Mouse (Mus musculus) forebrain, embryonic 10.5 days (tissue): ENCODE measurements around the gene Phgr1. TPM values are rescaled to one million over a fixed set of nuclear protein-coding genes. Genes with fewer than 3 reads are reported as not detected.

ENCODE experiments used
- DNase-seq: peaks from one replicate; pipeline ENCODE4 v3.0.0-alpha.2; 2017; ENCODE audit warnings: low spot score; ENCODE audit errors: extremely low spot score
- H3K27ac ChIP-seq: fragments of 300-500 bp; sonication (generic); 2 replicates; pipeline ENCODE4 v1.5.1; 2016; ENCODE audit warnings: mild to moderate bottlenecking
- H3K27me3 ChIP-seq: fragments of 300-500 bp; sonication (generic); 2 replicates; pipeline ENCODE4 v1.6.1; 2016; ENCODE audit warnings: mild to moderate bottlenecking; ENCODE audit not compliant: poor library complexity, severe bottlenecking
- H3K36me3 ChIP-seq: fragments of 300-500 bp; sonication (generic); replicated peaks from 2 replicates; pipeline ENCODE4 v1.6.1; 2016; ENCODE audit warnings: mild to moderate bottlenecking, moderate library complexity
- H3K4me1 ChIP-seq: fragments of 300-500 bp; sonication (generic); 2 replicates; pipeline ENCODE4 v1.6.1; 2016
- H3K4me3 ChIP-seq: fragments of 300-500 bp; sonication (generic); 2 replicates; pipeline ENCODE4 v1.5.1; 2016; ENCODE audit warnings: mild to moderate bottlenecking, moderate library complexity
- H3K9me3 ChIP-seq: fragments of 300-500 bp; sonication (generic); 2 replicates; pipeline ENCODE4 v1.6.1; 2016; ENCODE audit warnings: mild to moderate bottlenecking, moderate library complexity
- WGBS: fragments of 180-500 bp; shearing (Covaris S2); methylation state at CpG from one replicate; pipeline ENCODE4 v1.1.7; 2016; 5-methylcytosine and 5-hydroxymethylcytosine counted together
- polyA plus RNA-seq: library from polyadenylated mRNA; unstranded; fragments of >200 nt; fragmentation: Nextera tagmentation; extraction: Ambion mirVana; gene quantifications from 2 replicates; pipeline ENCODE4 v1.2.1, GENCODE M21; 2016

Phgr1 gene
- polyA plus RNA-seq, 1 experiment from 2014 or later, result not detected

DNA sequence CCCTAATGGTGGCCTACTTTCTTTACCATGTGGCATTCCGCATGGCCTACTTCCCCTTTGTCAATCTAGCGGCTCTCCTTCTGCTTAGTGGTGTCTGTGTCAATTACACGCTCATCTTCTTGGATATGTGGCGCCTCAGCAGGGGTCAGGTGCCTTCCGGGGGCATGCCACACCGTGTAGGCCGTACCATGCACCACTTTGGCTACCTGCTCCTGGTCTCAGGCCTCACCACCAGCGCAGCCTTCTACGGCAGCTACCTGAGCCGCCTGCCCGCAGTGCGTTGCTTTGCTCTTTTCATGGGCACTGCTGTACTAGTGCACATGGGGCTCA is 17.6 kb downstream of the Phgr1 start:
- Histone ChIP-seq H3K36me3 (no peaks in the 10 kb centered on the region), H3K27ac (peak overlapping the region; percentile 60; the same call in 1 of the 2 replicates), H3K4me3 (peak overlapping the region; percentile 34), H3K27me3 (peaks cover 38% of the 10 kb centered on the region), H3K9me3 (no peaks in the 10 kb centered on the region), H3K4me1 (peaks cover 10% of the 10 kb centered on the region)
- no peak for DNase-seq
- 59% methylated on average over 12 of the region's 12 CpGs for WGBS

DNA sequence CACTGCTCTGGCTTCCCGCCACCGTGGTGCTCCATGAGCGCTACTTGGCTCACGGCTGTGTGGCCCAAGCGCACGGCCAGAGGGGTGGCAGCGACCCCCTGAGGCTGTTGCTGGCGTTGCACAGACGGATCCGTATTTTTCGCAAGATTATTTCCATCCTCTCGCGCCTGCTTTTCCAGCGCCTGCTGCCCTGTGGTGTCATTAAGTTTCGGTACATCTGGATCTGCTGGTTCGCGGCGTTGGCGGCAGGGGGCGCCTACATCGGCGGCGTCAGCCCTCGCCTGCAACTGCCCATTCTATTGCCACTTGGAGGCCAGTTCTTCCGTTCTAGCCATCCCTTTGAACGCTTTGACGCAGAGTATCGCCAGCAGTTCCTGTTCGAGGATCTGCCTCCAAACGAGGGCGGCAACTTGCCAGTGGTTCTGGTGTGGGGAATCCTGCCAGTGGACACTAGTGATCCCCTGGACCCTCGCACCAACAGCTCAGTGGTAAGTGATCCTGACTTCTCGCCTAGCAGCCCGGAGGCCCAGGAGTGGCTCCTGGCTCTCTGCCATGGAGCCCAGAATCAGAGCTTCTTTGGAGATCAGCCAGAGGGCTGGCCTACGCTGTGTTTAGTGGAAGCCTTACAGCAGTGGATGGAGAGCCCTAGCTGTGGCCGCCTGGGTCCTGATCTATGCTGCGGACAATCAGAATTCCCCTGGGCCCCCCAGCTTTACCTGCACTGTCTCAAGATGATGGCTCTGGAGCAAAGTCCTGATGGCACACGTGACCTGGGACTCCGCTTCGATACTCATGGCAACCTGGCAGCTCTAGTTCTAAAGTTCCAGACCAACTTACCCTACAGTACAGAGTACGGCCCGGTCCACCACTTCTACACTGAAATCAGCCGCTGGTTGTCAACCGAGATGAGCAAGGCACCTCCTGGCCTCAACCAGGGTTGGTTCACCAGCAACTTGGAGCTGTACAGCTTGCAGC is 18.3 kb downstream of the Phgr1 start:
- Histone ChIP-seq H3K27me3 (peaks cover 38% of the 10 kb centered on the region), H3K27ac (peak overlapping the region; percentile 60; the same call in 1 of the 2 replicates), H3K9me3 (no peaks in the 10 kb centered on the region), H3K36me3 (no peaks in the 10 kb centered on the region), H3K4me3 (peak overlapping the region; percentile 34), H3K4me1 (peaks cover 10% of the 10 kb centered on the region)
- WGBS, result 29% methylated on average over 44 of the region's 44 CpGs
- peak; percentile 69 for DNase-seq

DNA sequence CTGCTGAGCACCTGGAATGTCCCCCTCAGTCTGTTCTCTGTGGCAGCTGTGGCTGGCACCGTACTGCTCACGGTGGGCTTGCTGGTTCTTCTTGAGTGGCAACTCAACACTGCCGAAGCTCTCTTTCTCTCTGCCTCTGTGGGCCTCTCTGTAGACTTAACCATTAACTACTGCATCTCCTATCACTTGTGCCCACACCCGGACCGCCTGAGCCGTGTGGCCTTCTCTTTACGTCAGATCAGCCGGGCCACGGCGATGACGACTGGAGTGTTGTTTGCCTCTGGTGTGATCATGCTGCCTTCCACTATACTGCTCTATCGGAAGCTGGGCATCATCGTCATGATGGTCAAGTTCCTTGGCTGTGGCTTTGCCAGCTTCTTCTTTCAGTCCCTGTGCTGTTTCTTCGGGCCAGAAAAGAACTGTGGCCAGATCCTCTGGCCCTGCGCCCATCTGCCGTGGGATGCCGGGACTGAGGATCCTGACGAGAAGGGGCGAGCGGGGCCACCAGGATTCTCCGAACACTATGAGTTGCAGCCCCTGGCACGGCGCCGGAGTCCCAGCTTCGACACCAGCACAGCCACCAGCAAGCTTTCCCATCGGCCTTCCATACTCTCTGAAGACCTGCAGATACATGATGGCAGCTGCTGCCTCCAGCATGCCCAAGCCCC is 19.2 kb downstream of the Phgr1 start:
- H3K4me3 ChIP-seq, result no peak overlapping the region
- H3K27me3 ChIP-seq, result peaks cover 36% of the 10 kb centered on the region
- DNase-seq, result no peak
- no peak overlapping the region for H3K27ac ChIP-seq
- 96% methylated on average over 26 of the region's 26 CpGs for WGBS
- no peaks in the 10 kb centered on the region for H3K9me3 ChIP-seq
- H3K36me3 ChIP-seq, result no peaks in the 10 kb centered on the region
- H3K4me1 ChIP-seq, result peaks cover 10% of the 10 kb centered on the region

DNA sequence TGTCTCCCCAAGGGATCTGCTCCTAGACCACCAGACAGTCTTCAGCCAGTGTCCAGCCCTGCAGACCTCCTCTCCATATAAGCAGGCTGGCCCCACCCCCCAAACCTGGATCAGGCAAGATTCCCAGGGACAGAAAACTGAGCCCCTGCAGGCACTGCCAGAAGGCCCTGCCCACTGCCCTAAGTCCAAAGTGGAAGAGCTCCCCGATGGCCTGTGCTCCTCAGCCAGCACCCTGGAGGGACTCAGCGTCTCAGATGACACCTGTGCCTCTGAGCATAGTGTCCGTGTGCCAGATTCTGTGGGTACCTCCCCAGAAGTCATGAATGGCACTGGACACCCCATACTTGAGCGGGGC is 19.7 kb downstream of the Phgr1 start:
- Histone ChIP-seq H3K4me3 (no peak overlapping the region), H3K27me3 (peaks cover 34% of the 10 kb centered on the region), H3K27ac (no peak overlapping the region), H3K9me3 (no peaks in the 10 kb centered on the region), H3K4me1 (peaks cover 10% of the 10 kb centered on the region), H3K36me3 (no peaks in the 10 kb centered on the region)
- no peak for DNase-seq
- WGBS, result 81% methylated on average over 4 of the region's 4 CpGs

DNA sequence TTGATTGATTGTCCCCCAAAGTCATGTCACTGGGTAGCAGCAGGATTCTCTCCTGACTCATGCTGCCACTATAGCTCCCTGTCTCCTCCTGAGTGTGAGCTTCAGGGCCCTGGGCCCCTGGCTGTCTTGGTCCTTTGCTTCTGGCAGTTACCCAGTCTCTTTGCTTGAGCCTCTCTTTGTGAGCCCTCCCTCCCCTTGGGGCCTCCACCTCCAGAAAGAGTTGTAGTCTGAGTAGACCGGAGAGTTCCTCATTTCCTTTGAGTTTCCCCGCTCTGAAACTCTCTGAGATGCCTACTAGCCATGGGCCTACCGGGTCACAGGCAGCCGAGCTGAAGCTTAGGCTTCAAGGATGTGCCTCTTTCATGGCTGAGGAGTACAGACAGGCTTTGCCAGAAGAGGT is 21.1 kb downstream of the Phgr1 start:
- DNase-seq, result no peak
- Histone ChIP-seq H3K36me3 (no peaks in the 10 kb centered on the region), H3K9me3 (no peaks in the 10 kb centered on the region; the same call in 1 of the 2 replicates), H3K4me3 (no peak overlapping the region), H3K4me1 (peaks cover 10% of the 10 kb centered on the region), H3K27ac (no peak overlapping the region), H3K27me3 (peaks cover 34% of the 10 kb centered on the region)
- WGBS, result 91% methylated on average over 4 of the region's 4 CpGs

DNA sequence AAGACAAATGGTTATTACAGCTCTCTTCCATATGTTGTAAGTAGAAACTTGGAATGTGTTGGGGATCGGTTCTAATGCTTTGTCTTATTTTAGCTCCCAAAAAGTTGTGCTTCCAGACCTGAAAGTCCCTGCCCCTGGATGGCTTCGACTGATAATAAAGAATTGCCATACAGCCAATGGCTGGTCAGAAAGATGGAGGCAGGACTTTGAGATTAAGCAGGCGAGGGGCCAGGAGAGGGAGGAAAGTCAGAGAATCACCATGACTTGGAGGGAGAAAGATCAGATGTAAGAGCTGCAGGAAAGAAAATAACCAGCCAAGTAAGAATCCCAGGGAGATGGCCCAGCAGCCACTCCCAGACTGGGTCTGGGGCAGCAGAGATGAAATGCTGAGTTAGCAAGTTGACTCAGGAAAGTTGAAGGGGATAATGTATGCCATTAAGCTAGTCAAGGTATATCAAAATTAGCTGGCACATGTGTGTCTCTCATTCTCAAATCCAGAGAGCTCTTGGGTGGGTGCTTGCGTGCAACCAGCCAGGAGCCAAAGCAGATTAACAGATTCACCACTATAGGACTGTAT is 30.1 kb downstream of the Phgr1 start:
- Histone ChIP-seq H3K27me3 (peaks cover 3% of the 10 kb centered on the region; the same call in 1 of the 2 replicates), H3K36me3 (no peaks in the 10 kb centered on the region), H3K4me3 (no peak overlapping the region), H3K4me1 (no peaks in the 10 kb centered on the region), H3K9me3 (no peaks in the 10 kb centered on the region; the same call in 1 of the 2 replicates), H3K27ac (no peak overlapping the region)
- no peak for DNase-seq
- 77% methylated on average over 4 of the region's 4 CpGs for WGBS

DNA sequence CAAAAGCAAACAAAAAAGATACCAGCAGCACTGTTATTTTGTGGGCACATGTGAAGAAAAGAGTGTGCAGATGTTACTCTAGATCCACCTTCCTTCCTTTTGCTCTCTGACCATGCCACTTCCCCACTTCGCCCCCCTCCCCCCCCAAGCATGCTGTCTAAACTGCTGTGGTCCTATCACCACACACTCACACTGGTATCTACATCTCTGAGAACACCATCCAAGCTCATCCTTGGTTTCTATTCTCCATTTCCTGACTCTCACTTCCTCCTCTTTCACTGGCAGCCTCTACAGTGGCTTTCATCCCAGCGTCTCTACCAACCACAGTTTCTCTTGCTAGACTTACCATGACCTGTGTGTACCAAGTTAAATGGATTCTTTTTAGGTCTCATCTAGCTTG is 31.9 kb downstream of the Phgr1 start:
- no peak for DNase-seq

DNA sequence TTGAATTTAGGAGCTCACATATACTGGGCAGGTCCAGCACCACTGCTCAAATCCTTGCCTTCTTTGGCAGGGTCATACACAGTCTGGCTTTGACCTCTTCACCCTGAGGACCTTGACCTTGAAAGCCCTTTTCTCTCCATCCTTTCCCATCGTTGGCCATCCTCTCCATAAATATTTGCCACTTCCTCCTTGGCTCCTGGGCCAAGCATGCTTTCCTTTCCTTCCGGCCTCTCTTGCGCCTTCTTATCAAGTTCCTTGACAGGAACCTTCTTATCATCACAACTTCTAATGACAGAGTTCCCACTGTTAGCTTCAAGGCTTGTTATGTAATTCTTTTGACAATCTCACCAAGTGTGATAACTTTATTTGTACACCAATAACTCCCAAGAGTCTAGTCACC is 32.6 kb downstream of the Phgr1 start:
- H3K27me3 ChIP-seq, result peaks cover 3% of the 10 kb centered on the region; the same call in 1 of the 2 replicates
- no peaks in the 10 kb centered on the region for H3K9me3 ChIP-seq
- H3K4me1 ChIP-seq, result no peaks in the 10 kb centered on the region
- H3K36me3 ChIP-seq, result no peaks in the 10 kb centered on the region
- DNase-seq, result no peak
- 78% methylated on average over 3 of the region's 3 CpGs for WGBS
- H3K4me3 ChIP-seq, result no peak overlapping the region
- no peak overlapping the region for H3K27ac ChIP-seq

More for the DNA sequence above, 31.9 kb downstream of the Phgr1 start:
- Histone ChIP-seq H3K27ac (no peak overlapping the region), H3K4me1 (no peaks in the 10 kb centered on the region), H3K4me3 (no peak overlapping the region), H3K9me3 (no peaks in the 10 kb centered on the region), H3K27me3 (peaks cover 3% of the 10 kb centered on the region; the same call in 1 of the 2 replicates), H3K36me3 (no peaks in the 10 kb centered on the region)
- WGBS, result 79% methylated on average over 2 of the region's 2 CpGs

DNA sequence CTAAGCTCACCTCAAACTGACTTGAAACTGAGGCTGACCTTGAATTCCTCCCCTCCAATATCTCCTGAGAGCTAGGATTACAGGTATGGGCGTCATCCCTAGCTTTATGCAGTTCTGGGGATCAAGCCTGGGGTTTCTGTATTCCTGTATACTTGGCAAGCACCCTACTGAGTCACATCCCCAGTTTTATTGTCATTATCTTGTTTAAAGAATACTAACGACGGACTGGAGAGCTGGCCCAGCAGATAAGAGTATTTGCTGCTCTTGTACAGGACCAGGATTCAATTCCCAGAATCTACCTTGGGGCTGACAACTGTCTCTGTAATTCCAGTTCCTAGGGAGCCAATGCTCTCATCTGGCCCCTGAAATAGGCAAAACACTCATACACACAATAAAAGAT is 33.2 kb downstream of the Phgr1 start:
- no peaks in the 10 kb centered on the region for H3K36me3 ChIP-seq
- H3K4me1 ChIP-seq, result peaks cover 1% of the 10 kb centered on the region; the same call in 1 of the 2 replicates
- no peak for DNase-seq
- H3K27me3 ChIP-seq, result peaks cover 3% of the 10 kb centered on the region; the same call in 1 of the 2 replicates
- no peaks in the 10 kb centered on the region for H3K9me3 ChIP-seq
- 41% methylated on average over 3 of the region's 3 CpGs for WGBS
- H3K4me3 ChIP-seq, result no peak overlapping the region
- H3K27ac ChIP-seq, result no peak overlapping the region

DNA sequence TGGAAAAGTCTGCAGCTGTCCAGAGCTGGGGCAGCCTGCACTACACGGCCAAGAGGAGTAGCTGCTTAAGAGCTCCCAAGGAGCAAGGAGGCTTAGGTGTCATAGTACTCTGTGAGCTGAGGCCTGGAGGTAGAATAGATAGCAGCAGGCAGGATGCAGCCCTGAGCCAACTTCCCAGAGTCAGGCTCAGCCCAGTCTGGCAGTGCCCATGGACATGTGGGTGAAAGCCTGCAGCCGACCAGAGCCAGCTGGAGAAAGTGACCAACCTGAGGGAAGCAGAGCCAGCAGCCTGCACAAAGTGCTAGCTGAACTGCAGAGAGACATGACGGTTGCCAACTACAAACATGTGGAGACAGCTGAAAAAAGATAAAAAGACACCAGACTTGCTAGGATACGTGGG is 34.3 kb downstream of the Phgr1 start:
- Histone ChIP-seq H3K4me1 (peaks cover 4% of the 10 kb centered on the region; the same call in 1 of the 2 replicates), H3K27ac (no peak overlapping the region), H3K9me3 (no peaks in the 10 kb centered on the region), H3K36me3 (no peaks in the 10 kb centered on the region), H3K4me3 (no peak overlapping the region), H3K27me3 (peaks cover 3% of the 10 kb centered on the region; the same call in 1 of the 2 replicates)
- WGBS, result 76% methylated on average over 4 of the region's 4 CpGs
- DNase-seq, result no peak

DNA sequence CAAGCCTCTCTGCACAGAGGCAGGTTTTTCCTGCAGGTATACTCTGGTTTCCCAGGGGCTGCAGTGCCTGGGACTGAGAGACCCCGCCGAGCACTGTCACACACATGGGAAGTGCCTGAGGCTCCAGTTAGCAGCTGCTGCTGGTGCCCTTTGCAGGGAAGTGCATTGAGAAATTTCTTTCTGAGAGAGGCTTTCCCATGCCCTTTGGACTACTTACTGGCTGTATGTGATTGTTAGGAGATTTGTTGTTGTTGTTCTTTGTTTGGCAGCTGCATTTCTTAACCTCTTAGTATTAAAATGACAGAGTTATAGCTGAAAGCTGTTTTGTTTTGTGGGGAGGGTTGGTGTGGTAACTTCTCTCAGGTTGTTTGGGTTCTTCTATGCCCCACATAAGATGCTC is 38.3 kb downstream of the Phgr1 start:
- H3K36me3 ChIP-seq, result peaks cover 6% of the 10 kb centered on the region
- peaks cover 3% of the 10 kb centered on the region; the same call in 1 of the 2 replicates for H3K27me3 ChIP-seq
- H3K4me1 ChIP-seq, result peaks cover 26% of the 10 kb centered on the region
- no peak for DNase-seq
- 46% methylated on average over 2 of the region's 2 CpGs for WGBS
- no peak overlapping the region for H3K27ac ChIP-seq
- H3K9me3 ChIP-seq, result no peaks in the 10 kb centered on the region
- no peak overlapping the region for H3K4me3 ChIP-seq

DNA sequence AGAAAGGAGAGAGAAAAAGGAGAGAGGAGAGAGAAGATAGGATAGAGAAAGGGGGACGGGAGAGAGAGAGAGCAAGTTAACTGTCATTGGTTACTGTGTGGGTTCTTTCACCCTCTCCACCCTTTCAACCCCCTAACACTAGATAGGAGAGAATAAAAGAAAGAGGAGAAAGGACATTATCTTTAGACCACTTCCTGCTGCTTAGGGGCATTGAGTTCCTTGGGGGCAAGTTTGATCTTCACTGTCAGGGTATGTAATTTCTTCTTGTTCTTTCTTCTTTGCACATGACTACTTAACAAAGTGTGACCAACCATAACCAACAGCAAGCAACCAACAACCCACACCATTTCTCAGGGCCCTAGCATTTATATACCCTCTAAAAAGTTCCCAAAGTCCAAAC is 40.2 kb downstream of the Phgr1 start:
- peaks cover 24% of the 10 kb centered on the region for H3K36me3 ChIP-seq
- 40% methylated on average over 1 of the region's 1 CpGs for WGBS

More for the DNA sequence above, 40.2 kb downstream of the Phgr1 start:
- Histone ChIP-seq H3K27ac (no peak overlapping the region), H3K27me3 (no peaks in the 10 kb centered on the region), H3K4me1 (peaks cover 27% of the 10 kb centered on the region), H3K9me3 (no peaks in the 10 kb centered on the region), H3K4me3 (no peak overlapping the region)
- DNase-seq, result no peak
